Comparison of ENCODE assay signal across 17 mouse cellular contexts in genomic region chr3:21494904-21495303, GRCm38 (mm10).
A peak's percentile ranks its signal among the peaks of the same experiment; 100 is the strongest.
DNase-seq lines count a peak whose midpoint lies in the region; ATAC-seq and TF ChIP-seq lines count a peak whose summit lies in the region.
"Had no signal": no experiment of that assay in that cellular context is flagged by ENCODE, and none has a peak within 500 bp of the region (broad histone marks: within the 10 kb centered on the region; RNA-seq: fewer than 3 reads in every experiment).

No protein-coding gene starts in this region.

- H3K9me3 ChIP-seq in forebrain, embryonic 15.5 days, result no peaks in the 10 kb centered on the region
- H3K9me3 ChIP-seq in forebrain, embryonic 16.5 days (ENCODE audit: control insufficient read depth, low read length), result no peaks in the 10 kb centered on the region
- H3K9me3 ChIP-seq: intestine, embryonic 15.5 days; limb, embryonic 12.5 days; liver, embryonic 15.5 days; neural tube, embryonic 12.5 days had no signal

- DNase-seq in layer of hippocampus, adult 2 months (ENCODE audit: low spot score in 2 of 2), result peak in 1 of 2 experiments; percentile 24
- no peak for DNase-seq in layer of hippocampus, adult 8-10 months (ENCODE audit: low spot score in 2 of 2)
- peak; percentile 8 for DNase-seq in thymus, postnatal 14 days
- no peak for DNase-seq in thymus, adult 2 months
- DNase-seq in retina, postnatal 7 days (ENCODE audit: low read depth, low spot score), result peak; percentile 71
- DNase-seq in urinary bladder, postnatal 10 days (ENCODE audit: low spot score), result no peak
- DNase-seq: embryo, embryonic 11 days; gastrocnemius, postnatal 14 days; heart, postnatal 36 days; kidney, postnatal 10 days had no signal

- no peak overlapping the region for H3K27ac ChIP-seq in forebrain, embryonic 15.5 days (replicated peaks)
- no peak overlapping the region for H3K27ac ChIP-seq in forebrain, embryonic 16.5 days (ENCODE audit: low read length)
- peak overlapping the region; percentile 51; the same call in 1 of the 2 replicates for H3K27ac ChIP-seq in layer of hippocampus, adult 2 months
- H3K27ac ChIP-seq in thymus, adult 2 months (ENCODE audit: control insufficient read depth, insufficient read depth, low read length), result no peak overlapping the region
- H3K27ac ChIP-seq: intestine, embryonic 15.5 days; limb, embryonic 12.5 days; liver, embryonic 15.5 days; neural tube, embryonic 12.5 days had no signal

- H3K9ac ChIP-seq in forebrain, embryonic 15.5 days (replicated peaks), result no peak overlapping the region
- no peak overlapping the region for H3K9ac ChIP-seq in forebrain, embryonic 16.5 days (replicated peaks; ENCODE audit: low read depth, low read length)
- H3K9ac ChIP-seq: intestine, embryonic 15.5 days; limb, embryonic 12.5 days; liver, embryonic 15.5 days; neural tube, embryonic 12.5 days had no signal

- peaks cover 15% of the 10 kb centered on the region for H3K4me1 ChIP-seq in forebrain, embryonic 15.5 days
- peaks cover 7% of the 10 kb centered on the region for H3K4me1 ChIP-seq in forebrain, embryonic 16.5 days (replicated peaks; ENCODE audit: control insufficient read depth, insufficient read depth, low read length)
- no peaks in the 10 kb centered on the region for H3K4me1 ChIP-seq in thymus, adult 2 months (replicated peaks; ENCODE audit: control insufficient read depth, insufficient read depth, low read length)
- H3K4me1 ChIP-seq: liver, embryonic 15.5 days had no signal

- no peak for TF ChIP-seq CTCF in layer of hippocampus, adult 2 months (conservative IDR thresholded peaks at IDR 0.05)
- no peak for TF ChIP-seq CTCF in thymus, adult 2 months (IDR thresholded peaks at IDR 0.05; ENCODE audit: borderline replicate concordance, control insufficient read depth, extremely low read depth, insufficient read depth, low read length, poor library complexity)

- no peak overlapping the region for H3K4me2 ChIP-seq in forebrain, embryonic 15.5 days (replicated peaks)
- no peak overlapping the region for H3K4me2 ChIP-seq in forebrain, embryonic 16.5 days (ENCODE audit: low read length)
- H3K4me2 ChIP-seq: heart, embryonic 11.5 days; intestine, embryonic 15.5 days; limb, embryonic 12.5 days; liver, embryonic 15.5 days; neural tube, embryonic 12.5 days had no signal

- no peaks in the 10 kb centered on the region for H3K27me3 ChIP-seq in forebrain, embryonic 15.5 days
- no peaks in the 10 kb centered on the region for H3K27me3 ChIP-seq in forebrain, embryonic 16.5 days (replicated peaks; ENCODE audit: control insufficient read depth, insufficient read depth, low read length)
- H3K27me3 ChIP-seq in thymus, adult 2 months (ENCODE audit: control insufficient read depth, insufficient read depth, low read length), result no peaks in the 10 kb centered on the region
- H3K27me3 ChIP-seq: intestine, embryonic 15.5 days; limb, embryonic 12.5 days; liver, embryonic 15.5 days; neural tube, embryonic 12.5 days had no signal

- H3K36me3 ChIP-seq in forebrain, embryonic 15.5 days, result no peaks in the 10 kb centered on the region
- H3K36me3 ChIP-seq in forebrain, embryonic 16.5 days (ENCODE audit: control insufficient read depth, insufficient read depth), result no peaks in the 10 kb centered on the region
- no peaks in the 10 kb centered on the region for H3K36me3 ChIP-seq in thymus, adult 2 months (ENCODE audit: control insufficient read depth, insufficient read depth, low read length)
- H3K36me3 ChIP-seq: intestine, embryonic 15.5 days; limb, embryonic 12.5 days; liver, embryonic 15.5 days; neural tube, embryonic 12.5 days had no signal

- 39% methylated on average over 3 of the region's 3 CpGs for WGBS in forebrain, embryonic 15.5 days
- 41% methylated on average over 3 of the region's 3 CpGs for WGBS in forebrain, embryonic 16.5 days
- 95% methylated on average over 3 of the region's 3 CpGs for WGBS in thymus, adult 2 months

- ATAC-seq in forebrain, embryonic 15.5 days (replicated peaks), result 0 out of 2 replicates have a peak, but pooled peaks have one; percentile 35
- no peak for ATAC-seq in forebrain, embryonic 16.5 days
- ATAC-seq: intestine, embryonic 15.5 days had no signal

- H3K4me3 ChIP-seq in forebrain, embryonic 15.5 days, result no peak overlapping the region
- no peak overlapping the region for H3K4me3 ChIP-seq in forebrain, embryonic 16.5 days (replicated peaks; ENCODE audit: low read length)
- no peak overlapping the region for H3K4me3 ChIP-seq in layer of hippocampus, adult 2 months
- no peak overlapping the region for H3K4me3 ChIP-seq in thymus, adult 2 months (ENCODE audit: control insufficient read depth, insufficient read depth, low read length)
- H3K4me3 ChIP-seq: intestine, embryonic 15.5 days; limb, embryonic 12.5 days; liver, embryonic 15.5 days; neural tube, embryonic 12.5 days had no signal

- no peak for TF ChIP-seq POLR2A in thymus, adult 2 months (IDR thresholded peaks at IDR 0.05; ENCODE audit: control insufficient read depth, extremely low read depth, insufficient read depth, low read length, poor library complexity)

Comparison
In these comparisons a context has a peak if more than half of its experiments do, and no peak if none do; other contexts are left out.
1. DNase-seq: peak in thymus, postnatal 14 days (single experiment) and retina, postnatal 7 days (single experiment); none in layer of hippocampus, adult 8-10 months (0 of 2), thymus, adult 2 months (single experiment) and urinary bladder, postnatal 10 days (single experiment).